Mouse (Mus musculus) heart, adult 2 months (tissue): Measurements from ENCODE around the gene F12.

Experiments
- CTCF ChIP-seq: fragments of 200-600 bp; IDR thresholded peaks from 2 replicates; pipeline ENCODE4 v1.8.1; 2022; ENCODE audit warnings: antibody characterized with exemption, mild to moderate bottlenecking, moderate library complexity
- EP300 ChIP-seq: fragments of 200-500 bp; IDR thresholded peaks from 2 replicates; pipeline ENCODE4 v1.6.1; 2011; ENCODE audit warnings: low read depth, low read length, control low read depth; ENCODE audit not compliant: insufficient read depth
- POLR2A ChIP-seq: fragments of 200-500 bp; IDR thresholded peaks from 2 replicates; pipeline ENCODE4 v1.6.1; 2011; ENCODE audit warnings: mild to moderate bottlenecking, low read depth, low read length, control low read depth; ENCODE audit not compliant: insufficient read depth

DNA sequence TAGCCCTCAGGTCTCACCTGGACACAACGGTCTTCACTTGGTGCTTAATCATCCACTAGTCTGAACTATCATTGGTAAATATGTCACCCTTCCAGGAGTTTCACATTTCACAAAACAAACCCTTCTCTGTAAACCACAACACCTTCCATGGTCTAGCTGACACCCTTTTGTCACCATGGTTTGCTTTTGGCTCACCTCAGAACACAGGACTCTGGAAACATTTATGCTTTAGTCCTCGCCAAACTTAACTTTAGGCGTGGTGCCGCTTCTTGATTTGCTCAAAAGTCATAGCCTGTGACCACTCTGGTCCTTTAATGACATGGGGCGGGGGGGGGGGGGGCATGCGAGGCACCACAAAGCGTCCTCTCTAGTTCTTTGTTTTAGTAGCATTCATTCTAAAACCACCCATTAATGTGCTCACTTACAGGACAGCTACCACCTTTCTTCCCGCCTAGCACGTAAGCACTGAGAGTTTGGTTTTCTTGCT is 17.2 kb upstream of the F12 start:
- TF ChIP-seq EP300 (no peak), CTCF (no peak), POLR2A (no peak)
